8 mouse cellular contexts compared by ENCODE assay signal in genomic region chr13:40730651-40731178, GRCm38 (mm10). TPM values are rescaled to one million over a fixed set of nuclear protein-coding genes. Genes with fewer than 3 reads are reported as not detected.
DNase-seq lines count a peak whose midpoint lies in the region; ATAC-seq and TF ChIP-seq lines count a peak whose summit lies in the region.

No protein-coding gene starts in this region.

- no peak for TF ChIP-seq CTCF in embryonic fibroblast, embryonic 13.5 days (IDR thresholded peaks at IDR 0.05; ENCODE audit: borderline replicate concordance, insufficient read depth, low read length)
- TF ChIP-seq CTCF in small intestine, adult 2 months (IDR thresholded peaks at IDR 0.05; ENCODE audit: extremely low read depth, insufficient read length, insufficient replicate concordance, low read depth, low read length) = no peak

- WGBS in hindbrain, embryonic 16.5 days = under 1% methylated on average over 36 of the region's 41 CpGs
- under 1% methylated on average over 34 of the region's 41 CpGs for WGBS in lung, embryonic 16.5 days
- under 1% methylated on average over 36 of the region's 41 CpGs for WGBS in small intestine, adult 2 months

- H3K4me2 ChIP-seq in hindbrain, embryonic 16.5 days (ENCODE audit: low read length) = peak overlapping the region; percentile 66
- peak overlapping the region; percentile 83 for H3K4me2 ChIP-seq in lung, embryonic 16.5 days (ENCODE audit: low read depth, low read length)

- DNase-seq in ES-CJ7 (ENCODE audit: low read depth, low spot score) = peak; percentile 93

- no peak for ATAC-seq in erythroblast, adult 5-6 weeks (replicated peaks; ENCODE audit: low FRiP score, poor library complexity, severe bottlenecking)
- peak; percentile 78 for ATAC-seq in hindbrain, embryonic 16.5 days
- ATAC-seq in lung, embryonic 16.5 days (ENCODE audit: low read depth) = peak; percentile 29; the same call in 1 of the 2 replicates
- ATAC-seq in erythroid progenitor cell, adult 5-6 weeks (replicated peaks; ENCODE audit: low FRiP score, poor library complexity, severe bottlenecking) = no peak

- H3K27me3 ChIP-seq in erythroblast, embryonic 14.5 days (ENCODE audit: control insufficient read depth) = peaks cover 99% of the 10 kb centered on the region
- peaks cover 19% of the 10 kb centered on the region for H3K27me3 ChIP-seq in hindbrain, embryonic 16.5 days (replicated peaks; ENCODE audit: control insufficient read depth, insufficient read depth, low read length)
- H3K27me3 ChIP-seq in lung, embryonic 16.5 days (ENCODE audit: control insufficient read depth, insufficient read depth, low read depth, low read length) = peaks cover 76% of the 10 kb centered on the region
- H3K27me3 ChIP-seq in small intestine, adult 2 months (ENCODE audit: control insufficient read depth, insufficient read depth, low read length) = peaks cover 90% of the 10 kb centered on the region

- TF ChIP-seq POLR2A in embryonic fibroblast, embryonic 13.5 days (IDR thresholded peaks at IDR 0.05; ENCODE audit: low read depth, low read length) = peak; percentile 34; the same call in 1 of the 2 replicates
- no peak for TF ChIP-seq POLR2A in small intestine, adult 2 months (IDR thresholded peaks at IDR 0.05; ENCODE audit: low read depth, low read length)

- H3K4me1 ChIP-seq in erythroblast, embryonic 14.5 days (ENCODE audit: control insufficient read depth) = no peaks in the 10 kb centered on the region
- H3K4me1 ChIP-seq in embryonic fibroblast, embryonic 13.5 days (ENCODE audit: control insufficient read depth, insufficient read depth, low read length) = no peaks in the 10 kb centered on the region; the same call in 1 of the 2 replicates
- peaks cover 11% of the 10 kb centered on the region for H3K4me1 ChIP-seq in hindbrain, embryonic 16.5 days (ENCODE audit: control insufficient read depth, insufficient read depth, low read depth, low read length)
- H3K4me1 ChIP-seq in lung, embryonic 16.5 days (replicated peaks; ENCODE audit: control insufficient read depth, insufficient read depth, low read length) = peaks cover 15% of the 10 kb centered on the region
- peaks cover 22% of the 10 kb centered on the region for H3K4me1 ChIP-seq in small intestine, adult 2 months (ENCODE audit: control insufficient read depth, insufficient read depth, insufficient read length, low read length)

- H3K36me3 ChIP-seq in erythroblast, embryonic 14.5 days (ENCODE audit: control insufficient read depth) = no peaks in the 10 kb centered on the region
- no peaks in the 10 kb centered on the region for H3K36me3 ChIP-seq in hindbrain, embryonic 16.5 days (ENCODE audit: control insufficient read depth, insufficient read depth, low read length)
- no peaks in the 10 kb centered on the region for H3K36me3 ChIP-seq in lung, embryonic 16.5 days (ENCODE audit: control insufficient read depth, insufficient read depth, low read length)
- no peaks in the 10 kb centered on the region for H3K36me3 ChIP-seq in small intestine, adult 2 months (ENCODE audit: control insufficient read depth, insufficient read depth, low read length)

- peak overlapping the region; percentile 57 for H3K9ac ChIP-seq in hindbrain, embryonic 16.5 days (ENCODE audit: low read depth, low read length)
- peak overlapping the region; percentile 58 for H3K9ac ChIP-seq in lung, embryonic 16.5 days (ENCODE audit: low read length)

- no peak overlapping the region for H3K27ac ChIP-seq in embryonic fibroblast, embryonic 13.5 days (ENCODE audit: insufficient read depth, low read length)
- H3K27ac ChIP-seq in hindbrain, embryonic 16.5 days (ENCODE audit: low read depth, low read length) = peak overlapping the region; percentile 80
- no peak overlapping the region for H3K27ac ChIP-seq in lung, embryonic 16.5 days (ENCODE audit: low read length)
- no peak overlapping the region for H3K27ac ChIP-seq in small intestine, adult 2 months (ENCODE audit: insufficient read depth, low read depth, low read length)

- peaks cover 2% of the 10 kb centered on the region; the same call in 1 of the 2 replicates for H3K9me3 ChIP-seq in erythroblast, embryonic 14.5 days (ENCODE audit: control insufficient read depth, low read length)
- no peaks in the 10 kb centered on the region for H3K9me3 ChIP-seq in hindbrain, embryonic 16.5 days (ENCODE audit: control insufficient read depth, low read length)
- no peaks in the 10 kb centered on the region for H3K9me3 ChIP-seq in lung, embryonic 16.5 days (ENCODE audit: control insufficient read depth, low read length)

- peak overlapping the region; percentile 30 for H3K4me3 ChIP-seq in erythroblast, embryonic 14.5 days (replicated peaks)
- peak overlapping the region; percentile 77 for H3K4me3 ChIP-seq in embryonic fibroblast, embryonic 13.5 days (ENCODE audit: insufficient read depth, low read length)
- H3K4me3 ChIP-seq in hindbrain, embryonic 16.5 days (ENCODE audit: low read length) = peak overlapping the region; percentile 51
- H3K4me3 ChIP-seq in lung, embryonic 16.5 days (ENCODE audit: low read length) = peak overlapping the region; percentile 59
- H3K4me3 ChIP-seq in small intestine, adult 2 months (ENCODE audit: low read depth, low read length) = peak overlapping the region; percentile 73

RNA-seq across cellular contexts. Expression of gene Tfap2a, which starts 7.5 kb away (rescaled TPM):
- not detected in 2 replicates for polyA plus RNA-seq in erythroblast, embryonic 14.5 days (2012)
- total RNA-seq in erythroblast, adult 5-6 weeks (2015; ENCODE audit: low replicate concordance) = not detected in 2 replicates
- not detected in 2 replicates for total RNA-seq in erythroblast, adult 5-6 weeks (2017; ENCODE audit: low replicate concordance)
- 3.9 and 7.3 TPM in 2 replicates for polyA plus RNA-seq in embryonic fibroblast, embryonic 13.5 days (2011; ENCODE audit: insufficient read length, low read depth, missing spikeins)
- polyA plus RNA-seq in hindbrain, embryonic 16.5 days (2015; fragmentation: Nextera tagmentation; extraction: Ambion mirVana) = 8.4 and 9.0 TPM in 2 replicates
- polyA plus RNA-seq in lung, embryonic 16.5 days (2015; fragmentation: Nextera tagmentation; extraction: Ambion mirVana) = 0.10 and 0.34 TPM in 2 replicates
- 0.04 TPM in 1 of 2 replicates, not detected in the other for polyA plus RNA-seq in small intestine, adult 2 months (2012; rRNA removed)
- not detected in 2 replicates for total RNA-seq in erythroid progenitor cell, adult 5-6 weeks (2015; ENCODE audit: low replicate concordance)
- total RNA-seq in erythroid progenitor cell, adult 5-6 weeks (2017; ENCODE audit: low replicate concordance) = not detected in 2 replicates

Comparison
In these comparisons a context has a peak if more than half of its experiments do, and no peak if none do; other contexts are left out.
1. ATAC-seq: peak in hindbrain, embryonic 16.5 days (single experiment) and lung, embryonic 16.5 days (single experiment); none in erythroblast, adult 5-6 weeks (single experiment) and erythroid progenitor cell, adult 5-6 weeks (single experiment).
2. Peak in every context shown above with its lines, with median percentiles within 50 percentile points of each other: H3K4me3 ChIP-seq.